Mouse (Mus musculus): Measurements from ENCODE around the gene Cntrl. TPM values are rescaled to one million over a fixed set of nuclear protein-coding genes. Genes with fewer than 3 reads are reported as not detected.

Gene Cntrl
- polyA plus RNA-seq, 1 experiment from 2014 or later = 17.3 TPM

DNA sequence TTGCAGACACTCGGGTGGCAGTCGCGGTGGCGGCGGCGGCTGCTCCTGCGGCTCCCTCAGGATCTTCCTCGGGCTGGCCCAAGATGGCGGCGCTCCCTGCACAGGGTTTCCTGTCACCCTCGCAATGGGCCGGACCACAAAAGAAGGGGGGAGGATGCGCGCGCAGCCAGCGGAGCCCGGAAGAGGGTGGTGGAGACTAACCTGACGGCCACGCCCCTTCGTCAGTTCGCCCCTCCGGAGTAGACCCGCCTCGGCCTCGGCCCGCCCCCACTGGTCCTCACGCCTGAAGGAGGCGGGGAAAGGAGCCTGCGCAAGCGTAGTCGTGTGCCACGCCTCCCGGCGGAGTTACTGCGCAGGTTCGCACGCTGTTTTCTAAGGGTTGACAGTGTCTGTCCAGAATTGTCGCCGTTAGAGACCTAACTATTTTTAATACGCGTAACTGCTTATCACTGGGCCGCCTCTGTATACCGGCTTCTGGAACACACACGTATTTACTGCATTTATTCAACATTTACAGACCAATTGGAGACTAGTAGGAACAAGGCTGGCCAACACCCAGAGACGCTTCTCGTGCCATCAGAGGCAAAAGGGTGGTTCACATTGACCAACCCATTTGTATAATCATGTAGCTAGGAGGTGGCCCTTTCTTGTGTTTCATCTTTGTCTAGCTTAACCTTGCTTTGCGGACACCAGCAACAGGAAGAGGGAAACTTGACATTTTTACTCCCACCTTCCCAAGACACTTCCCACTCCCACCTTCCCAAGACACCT is 91.8 kb downstream of the Cntrl start, which contains the start of gene Rab14:
TSS of gene Rab14 (minus strand) at position 223 of the 771 bp plus-strand sequence.
- Histone ChIP-seq H3K9me3 (ENCODE audit: control insufficient read depth, low read length) (no peaks in the 10 kb centered on the region), H3K4me3 (ENCODE audit: low read length) (peak within 1 kb of the TSS; percentile 100), H3K36me3 (ENCODE audit: control insufficient read depth, insufficient read depth, low read length) (no peaks in the 10 kb centered on the region), H3K9ac (ENCODE audit: low read depth, low read length) (peak within 1 kb of the TSS; percentile 99), H3K27me3 (replicated peaks; ENCODE audit: control insufficient read depth, insufficient read depth, low read length) (no peaks in the 10 kb centered on the region), H3K4me2 (ENCODE audit: low read depth, low read length) (peak within 1 kb of the TSS; percentile 87), H3K4me1 (ENCODE audit: control insufficient read depth, insufficient read depth, low read length) (peaks cover 10% of the 10 kb centered on the region), H3K27ac (ENCODE audit: low read length) (peak within 1 kb of the TSS; percentile 92)
- peak; percentile 97 for ATAC-seq
- WGBS = under 1% methylated on average over 34 of the region's 47 CpGs

DNA sequence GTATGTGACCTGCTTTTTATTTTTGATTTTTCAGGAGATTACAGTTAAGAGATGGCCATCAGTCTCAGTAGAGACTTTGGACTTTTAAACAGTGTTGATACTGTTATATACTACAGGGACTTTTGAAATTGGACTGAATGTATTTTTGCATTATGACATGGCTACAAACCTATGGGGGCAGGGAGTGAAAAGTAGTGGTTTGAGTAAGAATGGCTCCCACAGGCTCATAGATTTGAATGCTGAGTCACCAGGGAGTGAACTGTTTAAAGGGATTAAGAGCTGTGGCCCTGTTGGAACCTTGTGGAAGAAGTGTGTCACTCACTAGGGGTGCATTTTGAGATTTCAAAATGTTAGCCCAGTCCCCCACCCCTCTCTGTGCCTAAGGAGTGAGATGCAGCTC is 94.4 kb downstream of the Cntrl start:
- Histone ChIP-seq H3K9ac (ENCODE audit: low read depth, low read length) (no peak overlapping the region), H3K27me3 (replicated peaks; ENCODE audit: control insufficient read depth, insufficient read depth, low read length) (no peaks in the 10 kb centered on the region), H3K36me3 (ENCODE audit: control insufficient read depth, insufficient read depth, low read length) (no peaks in the 10 kb centered on the region), H3K4me2 (ENCODE audit: low read depth, low read length) (no peak overlapping the region), H3K4me3 (ENCODE audit: low read length) (no peak overlapping the region), H3K27ac (ENCODE audit: low read length) (no peak overlapping the region), H3K9me3 (ENCODE audit: control insufficient read depth, low read length) (no peaks in the 10 kb centered on the region), H3K4me1 (ENCODE audit: control insufficient read depth, insufficient read depth, low read length) (peaks cover 4% of the 10 kb centered on the region)
- no peak for ATAC-seq

DNA sequence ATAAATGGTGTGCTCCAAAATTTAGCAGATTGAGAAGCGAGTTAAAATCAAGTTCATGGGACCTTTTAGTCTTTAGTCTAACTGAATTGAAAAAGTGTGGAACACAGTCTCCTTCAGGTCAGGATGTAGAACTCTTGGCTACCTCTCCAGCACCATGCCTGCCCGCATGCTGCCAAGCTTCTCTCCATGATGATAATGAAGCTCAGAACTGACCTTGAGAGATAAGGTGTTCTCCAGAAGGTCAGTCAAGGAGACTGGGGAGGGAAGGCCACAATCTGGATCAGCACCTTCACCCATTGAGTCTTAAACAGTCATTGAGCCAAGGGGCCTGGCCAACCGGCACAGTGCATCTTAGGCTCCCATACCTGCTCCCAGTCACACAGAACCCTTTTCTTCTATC is 97.5 kb downstream of the Cntrl start:
- H3K27ac ChIP-seq (ENCODE audit: low read length) = no peak overlapping the region
- no peak overlapping the region for H3K9ac ChIP-seq (ENCODE audit: low read depth, low read length)
- no peaks in the 10 kb centered on the region for H3K9me3 ChIP-seq (ENCODE audit: control insufficient read depth, low read length)
- no peak overlapping the region for H3K4me3 ChIP-seq (ENCODE audit: low read length)
- H3K36me3 ChIP-seq (ENCODE audit: control insufficient read depth, insufficient read depth, low read length) = no peaks in the 10 kb centered on the region
- no peak for ATAC-seq
- no peak overlapping the region for H3K4me2 ChIP-seq (ENCODE audit: low read depth, low read length)
- H3K27me3 ChIP-seq (replicated peaks; ENCODE audit: control insufficient read depth, insufficient read depth, low read length) = no peaks in the 10 kb centered on the region
- no peaks in the 10 kb centered on the region for H3K4me1 ChIP-seq (ENCODE audit: control insufficient read depth, insufficient read depth, low read length)
- 80% methylated on average over 3 of the region's 3 CpGs for WGBS

DNA sequence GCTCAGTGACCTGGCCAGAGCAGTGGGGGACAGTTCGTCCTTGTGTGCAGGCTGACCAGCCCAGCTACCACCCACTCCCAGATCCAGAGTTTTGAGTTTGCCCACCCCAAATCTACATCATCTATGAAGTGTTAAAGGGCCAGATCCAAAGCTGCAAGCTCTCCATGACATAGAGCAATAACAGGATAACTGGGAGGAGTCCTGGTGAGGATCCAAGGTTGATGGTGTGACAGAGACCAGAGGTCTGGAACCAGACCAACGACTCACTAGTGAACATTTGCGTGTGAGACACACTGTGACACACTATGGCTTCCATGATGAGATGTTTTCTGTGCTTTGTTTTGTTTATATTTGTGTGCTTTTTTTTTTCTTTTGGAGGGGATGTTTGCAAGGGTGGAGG is 98.8 kb downstream of the Cntrl start:
- 66% methylated on average over 3 of the region's 3 CpGs for WGBS
- H3K27me3 ChIP-seq (replicated peaks; ENCODE audit: control insufficient read depth, insufficient read depth, low read length) = no peaks in the 10 kb centered on the region
- no peaks in the 10 kb centered on the region for H3K9me3 ChIP-seq (ENCODE audit: control insufficient read depth, low read length)
- H3K27ac ChIP-seq (ENCODE audit: low read length) = no peak overlapping the region
- no peak overlapping the region for H3K9ac ChIP-seq (ENCODE audit: low read depth, low read length)
- H3K4me3 ChIP-seq (ENCODE audit: low read length) = no peak overlapping the region
- H3K4me1 ChIP-seq (ENCODE audit: control insufficient read depth, insufficient read depth, low read length) = peaks cover 3% of the 10 kb centered on the region; the same call in 1 of the 2 replicates
- ATAC-seq = no peak
- H3K36me3 ChIP-seq (ENCODE audit: control insufficient read depth, insufficient read depth, low read length) = no peaks in the 10 kb centered on the region
- H3K4me2 ChIP-seq (ENCODE audit: low read depth, low read length) = no peak overlapping the region

DNA sequence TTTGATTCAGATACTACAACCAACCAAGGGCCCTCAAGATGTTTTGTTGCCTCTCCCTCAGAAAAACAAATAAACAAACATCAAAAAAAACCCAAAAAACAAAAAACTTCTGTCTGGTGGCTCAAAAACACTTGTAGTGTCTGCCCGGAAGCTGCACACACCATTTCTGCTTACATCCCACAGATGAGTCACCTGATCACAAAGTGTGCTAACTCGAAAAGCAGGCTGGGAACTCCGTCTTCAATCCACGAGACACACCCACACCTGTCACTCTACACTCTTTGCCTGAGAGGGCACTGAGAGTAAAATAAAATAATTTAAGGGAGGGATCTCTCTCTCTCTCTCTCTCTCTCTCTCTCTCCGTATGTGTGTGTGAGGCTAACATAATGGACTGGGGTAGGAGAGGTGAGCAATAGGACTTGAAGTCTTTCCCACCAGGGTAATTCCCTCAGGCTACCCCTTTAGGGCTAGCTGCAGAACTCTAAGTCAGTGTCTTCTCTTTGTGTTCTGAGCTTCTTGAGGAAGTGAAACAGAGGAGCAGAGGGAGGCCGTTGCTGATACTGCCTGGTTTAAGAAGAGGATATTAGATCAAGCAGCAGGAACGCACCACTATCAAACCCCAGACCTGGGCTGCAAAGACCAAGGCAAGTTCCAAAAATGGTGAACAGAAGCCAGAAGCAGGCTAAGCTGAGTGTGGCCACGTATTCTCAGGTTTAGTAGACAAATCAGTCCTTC is 99.8 kb downstream of the Cntrl start:
- Histone ChIP-seq H3K27ac (ENCODE audit: low read length) (no peak overlapping the region), H3K9me3 (ENCODE audit: control insufficient read depth, low read length) (no peaks in the 10 kb centered on the region), H3K36me3 (ENCODE audit: control insufficient read depth, insufficient read depth, low read length) (no peaks in the 10 kb centered on the region), H3K27me3 (replicated peaks; ENCODE audit: control insufficient read depth, insufficient read depth, low read length) (no peaks in the 10 kb centered on the region), H3K4me2 (ENCODE audit: low read depth, low read length) (no peak overlapping the region), H3K9ac (ENCODE audit: low read depth, low read length) (no peak overlapping the region), H3K4me1 (ENCODE audit: control insufficient read depth, insufficient read depth, low read length) (peaks cover 3% of the 10 kb centered on the region; the same call in 1 of the 2 replicates), H3K4me3 (ENCODE audit: low read length) (no peak overlapping the region)
- WGBS = 66% methylated on average over 8 of the region's 8 CpGs
- no peak for ATAC-seq

DNA sequence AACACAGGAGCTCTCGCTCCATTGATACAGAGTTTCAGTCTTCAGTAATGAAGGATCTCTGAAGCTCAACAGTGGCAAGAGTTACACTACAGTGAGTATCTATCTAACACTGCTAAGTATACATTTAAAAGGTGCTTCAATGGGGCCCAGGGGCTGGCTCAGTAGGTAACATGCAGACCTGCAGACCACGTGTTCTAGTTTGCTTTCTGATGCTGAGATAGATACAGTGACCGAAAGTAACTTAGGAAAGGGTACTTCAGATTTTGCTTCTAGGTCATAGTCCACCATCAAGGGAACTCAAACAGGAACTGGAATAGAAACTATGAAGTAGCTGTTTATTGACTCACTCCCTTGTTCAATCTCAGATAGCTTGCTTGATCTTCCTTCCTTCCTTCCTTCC is 102.4 kb downstream of the Cntrl start:
- Histone ChIP-seq H3K27ac (ENCODE audit: low read length) (peak overlapping the region; percentile 64; the same call in 1 of the 2 replicates), H3K4me2 (ENCODE audit: low read depth, low read length) (no peak overlapping the region), H3K9ac (ENCODE audit: low read depth, low read length) (no peak overlapping the region), H3K27me3 (replicated peaks; ENCODE audit: control insufficient read depth, insufficient read depth, low read length) (no peaks in the 10 kb centered on the region), H3K4me1 (ENCODE audit: control insufficient read depth, insufficient read depth, low read length) (peaks cover 3% of the 10 kb centered on the region), H3K36me3 (ENCODE audit: control insufficient read depth, insufficient read depth, low read length) (no peaks in the 10 kb centered on the region), H3K9me3 (ENCODE audit: control insufficient read depth, low read length) (no peaks in the 10 kb centered on the region), H3K4me3 (ENCODE audit: low read length) (no peak overlapping the region)
- ATAC-seq = peak; percentile 67
- WGBS = 68% methylated on average over 3 of the region's 3 CpGs

DNA sequence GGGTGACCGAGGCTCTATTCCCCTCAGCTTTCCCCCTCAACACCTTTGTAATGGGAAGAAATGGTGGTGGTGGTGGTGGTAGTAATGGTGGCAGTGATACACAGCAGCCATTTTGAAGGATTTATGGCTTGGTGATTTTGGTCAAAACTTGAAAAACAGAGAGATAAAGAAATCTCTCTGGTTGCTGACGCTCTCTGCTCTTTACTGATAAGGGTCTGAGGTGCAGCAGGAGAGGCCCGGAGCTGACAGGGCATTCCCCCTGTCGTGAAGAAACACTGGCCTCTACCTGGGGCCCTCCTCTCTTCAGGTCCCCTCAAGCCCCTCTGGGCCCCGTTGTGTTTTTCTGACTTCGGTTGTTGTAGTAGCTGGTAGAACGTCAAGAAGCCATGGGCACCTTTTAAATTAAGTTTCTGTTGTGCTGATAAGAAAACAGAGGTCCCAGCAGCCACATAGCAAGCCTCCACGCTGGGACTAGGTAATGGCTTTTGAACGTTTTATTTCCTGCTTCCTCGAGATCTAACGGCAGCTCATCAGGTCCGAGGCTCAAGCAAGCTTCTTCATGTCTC is 104.1 kb downstream of the Cntrl start:
- H3K9me3 ChIP-seq (ENCODE audit: control insufficient read depth, low read length) = no peaks in the 10 kb centered on the region
- ATAC-seq = peak; percentile 61
- H3K27ac ChIP-seq (ENCODE audit: low read length) = peak overlapping the region; percentile 16; the same call in 1 of the 2 replicates
- H3K4me3 ChIP-seq (ENCODE audit: low read length) = no peak overlapping the region
- no peaks in the 10 kb centered on the region for H3K36me3 ChIP-seq (ENCODE audit: control insufficient read depth, insufficient read depth, low read length)
- H3K4me1 ChIP-seq (ENCODE audit: control insufficient read depth, insufficient read depth, low read length) = peaks cover 3% of the 10 kb centered on the region
- no peak overlapping the region for H3K9ac ChIP-seq (ENCODE audit: low read depth, low read length)
- no peaks in the 10 kb centered on the region for H3K27me3 ChIP-seq (replicated peaks; ENCODE audit: control insufficient read depth, insufficient read depth, low read length)
- H3K4me2 ChIP-seq (ENCODE audit: low read depth, low read length) = no peak overlapping the region
- 57% methylated on average over 12 of the region's 12 CpGs for WGBS

DNA sequence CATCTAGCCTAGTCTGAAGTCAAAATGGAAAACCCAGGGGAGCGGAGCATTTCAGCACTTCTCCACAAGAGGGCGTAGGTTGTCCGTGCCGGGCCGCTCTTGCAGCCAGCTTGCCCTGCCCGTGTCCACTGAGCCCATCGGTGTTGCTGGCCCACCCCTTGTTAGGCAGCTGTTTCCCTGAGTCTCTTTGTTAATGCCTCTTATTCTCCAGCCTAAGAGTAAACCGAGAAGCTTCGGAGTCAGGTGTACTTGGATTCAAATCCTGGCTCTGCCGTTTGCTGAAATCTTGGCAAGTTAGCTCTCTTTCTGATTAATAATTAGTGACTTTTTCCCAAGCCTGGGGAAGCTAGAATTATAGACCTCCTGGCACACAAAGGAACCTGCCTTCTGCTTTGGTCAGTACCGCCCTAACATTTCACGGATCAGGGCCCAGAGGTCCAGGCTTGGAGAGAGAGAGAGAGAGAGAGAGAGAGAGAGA is 105.6 kb downstream of the Cntrl start:
- H3K9ac ChIP-seq (ENCODE audit: low read depth, low read length) = peak overlapping the region; percentile 30; the same call in 1 of the 2 replicates
- ATAC-seq = peak; percentile 26; the same call in 1 of the 2 replicates
- H3K27me3 ChIP-seq (replicated peaks; ENCODE audit: control insufficient read depth, insufficient read depth, low read length) = no peaks in the 10 kb centered on the region
- H3K4me2 ChIP-seq (ENCODE audit: low read depth, low read length) = peak overlapping the region; percentile 43
- H3K9me3 ChIP-seq (ENCODE audit: control insufficient read depth, low read length) = no peaks in the 10 kb centered on the region
- WGBS = 5% methylated on average over 12 of the region's 12 CpGs
- H3K27ac ChIP-seq (ENCODE audit: low read length) = no peak overlapping the region
- peaks cover 3% of the 10 kb centered on the region for H3K4me1 ChIP-seq (ENCODE audit: control insufficient read depth, insufficient read depth, low read length)
- H3K36me3 ChIP-seq (ENCODE audit: control insufficient read depth, insufficient read depth, low read length) = no peaks in the 10 kb centered on the region
- peak overlapping the region; percentile 23 for H3K4me3 ChIP-seq (ENCODE audit: low read length)

DNA sequence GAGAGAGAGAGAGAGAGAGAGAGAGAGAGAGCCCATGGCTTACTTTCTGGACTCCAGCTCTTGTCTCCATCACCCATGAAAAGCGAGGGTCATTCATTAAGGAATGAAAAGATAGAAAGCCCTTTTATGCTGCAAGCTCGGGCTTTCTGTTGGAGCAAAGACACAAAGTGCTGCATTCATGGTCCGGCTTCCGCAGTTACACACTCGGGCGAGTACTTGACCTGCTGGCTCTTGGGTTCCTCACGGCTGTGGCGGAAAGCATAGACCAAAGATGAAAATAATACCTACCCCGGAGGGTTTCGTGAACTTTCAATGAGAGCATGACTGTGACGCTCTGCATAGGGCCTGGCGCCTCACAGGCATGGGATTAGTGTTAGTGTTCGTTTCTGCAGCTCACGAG is 106.1 kb downstream of the Cntrl start:
- H3K4me3 ChIP-seq (ENCODE audit: low read length) = no peak overlapping the region
- no peak for ATAC-seq
- no peak overlapping the region for H3K27ac ChIP-seq (ENCODE audit: low read length)
- no peak overlapping the region for H3K9ac ChIP-seq (ENCODE audit: low read depth, low read length)
- H3K9me3 ChIP-seq (ENCODE audit: control insufficient read depth, low read length) = no peaks in the 10 kb centered on the region
- 73% methylated on average over 14 of the region's 14 CpGs for WGBS
- no peaks in the 10 kb centered on the region for H3K27me3 ChIP-seq (replicated peaks; ENCODE audit: control insufficient read depth, insufficient read depth, low read length)
- no peak overlapping the region for H3K4me2 ChIP-seq (ENCODE audit: low read depth, low read length)
- H3K36me3 ChIP-seq (ENCODE audit: control insufficient read depth, insufficient read depth, low read length) = no peaks in the 10 kb centered on the region
- H3K4me1 ChIP-seq (ENCODE audit: control insufficient read depth, insufficient read depth, low read length) = peaks cover 3% of the 10 kb centered on the region

Measured in intestine, embryonic 16.5 days (tissue).